Mouse (Mus musculus): ENCODE data around the gene Vti1a. TPM values are rescaled to one million over a fixed set of nuclear protein-coding genes. Genes with fewer than 3 reads are reported as not detected.
A peak's percentile ranks its signal among the peaks of the same experiment; 100 is the strongest.

Vti1a gene
- polyA plus RNA-seq, 1 experiment from 2014 or later = 17.9 TPM

- DNase-seq (ENCODE audit: low spot score) (peak; percentile 42), ATAC-seq (peak; percentile 30; the same call in 1 of the 2 replicates)
- H3K4me2 ChIP-seq (replicated peaks; ENCODE audit: low read depth, low read length) = no peak overlapping the region
- H3K9me3 ChIP-seq (ENCODE audit: low read length) = no peaks in the 10 kb centered on the region
- H3K9ac ChIP-seq (replicated peaks; ENCODE audit: low read depth) = no peak overlapping the region
- WGBS = 72% methylated on average over 25 of the region's 25 CpGs
- no peak overlapping the region for H3K27ac ChIP-seq (ENCODE audit: low read length)
- H3K36me3 ChIP-seq (ENCODE audit: insufficient read depth, low read length) = no peaks in the 10 kb centered on the region
- H3K4me1 ChIP-seq (ENCODE audit: insufficient read depth, low read depth, low read length) = no peaks in the 10 kb centered on the region
- H3K4me3 ChIP-seq (ENCODE audit: low read depth, low read length) = no peak overlapping the region
- TF ChIP-seq CTCF (IDR thresholded peaks at IDR 0.05) (no peak), EP300 (IDR thresholded peaks at IDR 0.05) (no peak)
- no peaks in the 10 kb centered on the region for H3K27me3 ChIP-seq (replicated peaks; ENCODE audit: insufficient read depth, low read length)
These were observed 261.4 kb downstream of the Vti1a start for GRCm38 (mm10) chr19:55577306-55578042.

DNA sequence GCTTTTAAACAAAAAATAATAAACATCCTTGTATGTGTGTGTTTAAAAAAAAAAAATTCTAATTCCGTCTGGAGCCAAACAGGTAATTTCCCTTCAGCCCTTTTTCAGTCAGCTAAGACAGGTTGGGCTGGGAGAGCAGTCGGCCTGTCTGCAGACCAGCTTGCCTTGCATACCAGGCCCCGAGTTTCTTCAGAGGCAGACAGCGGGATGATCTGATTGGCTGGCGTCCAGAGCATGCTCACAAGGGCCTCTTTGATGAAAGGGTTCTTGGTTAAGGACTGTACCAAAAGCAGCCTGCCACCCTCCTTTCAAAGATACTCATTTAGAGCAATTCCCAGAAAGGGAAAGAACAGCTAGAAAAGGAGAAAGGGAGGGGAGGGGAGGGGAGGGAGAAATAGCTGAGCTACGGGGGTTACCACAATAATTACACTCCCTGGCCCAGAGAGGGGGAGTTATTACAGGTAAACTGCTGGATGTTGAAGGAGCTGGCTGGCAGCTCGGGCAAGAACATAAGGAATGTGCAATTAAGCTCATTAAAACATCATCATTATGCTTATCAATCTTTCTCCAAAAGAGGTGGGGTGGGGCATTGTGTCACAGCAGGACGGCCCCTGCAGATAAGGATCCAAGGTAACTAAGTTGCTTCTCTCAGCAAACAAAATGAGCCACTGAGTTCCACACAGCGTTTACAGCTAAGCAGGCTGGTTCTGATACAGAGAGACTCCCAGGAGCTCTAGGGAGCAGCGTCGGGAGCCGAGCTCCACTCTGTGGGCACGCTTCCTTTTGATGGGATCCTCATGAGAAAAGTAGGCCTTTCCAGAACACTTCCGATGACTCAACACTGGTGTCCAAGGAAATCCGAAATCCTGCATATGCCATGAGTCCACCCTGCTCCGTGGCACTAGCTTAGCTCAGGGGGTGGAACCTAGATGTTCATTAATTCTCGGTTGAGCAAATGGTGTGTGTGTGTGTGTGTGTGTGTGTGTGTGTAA, 262.3 kb downstream of the Vti1a start:
- Histone ChIP-seq H3K9me3 (ENCODE audit: low read length) (no peaks in the 10 kb centered on the region), H3K27me3 (replicated peaks; ENCODE audit: insufficient read depth, low read length) (no peaks in the 10 kb centered on the region), H3K4me3 (ENCODE audit: low read depth, low read length) (no peak overlapping the region), H3K4me1 (ENCODE audit: insufficient read depth, low read depth, low read length) (no peaks in the 10 kb centered on the region), H3K4me2 (replicated peaks; ENCODE audit: low read depth, low read length) (no peak overlapping the region), H3K36me3 (ENCODE audit: insufficient read depth, low read length) (no peaks in the 10 kb centered on the region), H3K27ac (ENCODE audit: low read length) (no peak overlapping the region), H3K9ac (replicated peaks; ENCODE audit: low read depth) (no peak overlapping the region)
- no peak for TF ChIP-seq EP300 (IDR thresholded peaks at IDR 0.05)
- no peak for TF ChIP-seq CTCF (IDR thresholded peaks at IDR 0.05)
- 51% methylated on average over 17 of the region's 17 CpGs for WGBS
- no peak for ATAC-seq
- DNase-seq (ENCODE audit: low spot score) = peak; percentile 54

DNA sequence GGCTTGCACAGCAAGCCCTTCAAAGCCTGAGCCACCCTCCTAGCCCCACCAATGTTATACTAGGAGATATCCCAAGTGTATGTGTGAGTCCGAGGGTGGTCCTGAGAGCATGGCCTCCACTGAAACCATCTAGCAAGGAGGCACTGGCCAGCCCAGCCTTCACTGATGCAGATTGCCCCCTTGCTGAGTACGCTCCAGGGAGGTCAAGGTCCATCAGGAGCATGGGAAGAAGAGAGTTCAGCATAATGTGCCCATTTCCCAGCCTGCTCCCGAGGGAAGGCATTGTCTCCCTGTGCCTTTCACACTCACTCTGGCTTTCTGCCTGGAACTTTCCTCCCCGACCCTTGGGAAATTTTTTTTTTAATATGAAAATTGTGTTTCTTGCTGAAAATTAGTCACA, 263.2 kb downstream of the Vti1a start:
- no peak overlapping the region for H3K27ac ChIP-seq (ENCODE audit: low read length)
- H3K36me3 ChIP-seq (ENCODE audit: insufficient read depth, low read length) = no peaks in the 10 kb centered on the region
- H3K4me2 ChIP-seq (replicated peaks; ENCODE audit: low read depth, low read length) = no peak overlapping the region
- no peak for DNase-seq (ENCODE audit: low spot score)
- no peaks in the 10 kb centered on the region for H3K27me3 ChIP-seq (replicated peaks; ENCODE audit: insufficient read depth, low read length)
- no peak overlapping the region for H3K9ac ChIP-seq (replicated peaks; ENCODE audit: low read depth)
- WGBS = 87% methylated on average over 4 of the region's 4 CpGs
- no peaks in the 10 kb centered on the region for H3K9me3 ChIP-seq (ENCODE audit: low read length)
- no peaks in the 10 kb centered on the region for H3K4me1 ChIP-seq (ENCODE audit: insufficient read depth, low read depth, low read length)
- no peak overlapping the region for H3K4me3 ChIP-seq (ENCODE audit: low read depth, low read length)
- no peak for ATAC-seq
- TF ChIP-seq CTCF (IDR thresholded peaks at IDR 0.05) (no peak), EP300 (IDR thresholded peaks at IDR 0.05) (no peak)

DNA sequence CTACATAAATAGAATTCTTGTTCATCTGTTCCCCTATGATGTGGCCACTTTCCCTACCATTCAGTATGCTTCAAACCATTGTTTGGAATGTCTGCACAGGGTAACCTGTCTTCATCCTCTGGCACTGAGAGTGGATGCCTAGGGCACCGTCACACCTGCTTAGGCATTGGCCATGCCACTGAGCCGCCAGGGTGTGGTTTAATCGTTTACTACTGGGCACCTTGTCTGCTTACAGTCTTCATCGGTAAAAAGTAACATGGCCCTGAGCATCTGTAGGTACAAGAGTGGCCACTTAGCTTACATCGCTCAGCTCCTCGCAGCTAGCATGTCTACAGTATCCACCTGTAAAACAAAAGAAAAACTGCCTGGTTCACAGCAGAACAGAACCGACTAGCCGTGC, 264.1 kb downstream of the Vti1a start:
- ATAC-seq = no peak
- Histone ChIP-seq H3K9ac (replicated peaks; ENCODE audit: low read depth) (no peak overlapping the region), H3K4me2 (replicated peaks; ENCODE audit: low read depth, low read length) (no peak overlapping the region), H3K4me1 (ENCODE audit: insufficient read depth, low read depth, low read length) (no peaks in the 10 kb centered on the region), H3K36me3 (ENCODE audit: insufficient read depth, low read length) (no peaks in the 10 kb centered on the region), H3K27ac (ENCODE audit: low read length) (no peak overlapping the region), H3K9me3 (ENCODE audit: low read length) (no peaks in the 10 kb centered on the region), H3K27me3 (replicated peaks; ENCODE audit: insufficient read depth, low read length) (no peaks in the 10 kb centered on the region), H3K4me3 (ENCODE audit: low read depth, low read length) (no peak overlapping the region)
- WGBS = 86% methylated on average over 8 of the region's 8 CpGs
- TF ChIP-seq EP300 (IDR thresholded peaks at IDR 0.05) = no peak
- TF ChIP-seq CTCF (IDR thresholded peaks at IDR 0.05) = no peak
- no peak for DNase-seq (ENCODE audit: low spot score)

GRCm38 (mm10) chr19:55580667-55581066, 264.6 kb downstream of the Vti1a start:
- Histone ChIP-seq H3K4me3 (ENCODE audit: low read depth, low read length) (no peak overlapping the region), H3K27ac (ENCODE audit: low read length) (no peak overlapping the region), H3K36me3 (ENCODE audit: insufficient read depth, low read length) (no peaks in the 10 kb centered on the region), H3K9ac (replicated peaks; ENCODE audit: low read depth) (no peak overlapping the region), H3K4me2 (replicated peaks; ENCODE audit: low read depth, low read length) (no peak overlapping the region), H3K4me1 (ENCODE audit: insufficient read depth, low read depth, low read length) (no peaks in the 10 kb centered on the region), H3K27me3 (replicated peaks; ENCODE audit: insufficient read depth, low read length) (no peaks in the 10 kb centered on the region), H3K9me3 (ENCODE audit: low read length) (no peaks in the 10 kb centered on the region)
- ATAC-seq (no peak), DNase-seq (ENCODE audit: low spot score) (no peak)
- TF ChIP-seq CTCF (IDR thresholded peaks at IDR 0.05) = no peak
- no peak for TF ChIP-seq EP300 (IDR thresholded peaks at IDR 0.05)
- 83% methylated on average over 6 of the region's 6 CpGs for WGBS

DNA sequence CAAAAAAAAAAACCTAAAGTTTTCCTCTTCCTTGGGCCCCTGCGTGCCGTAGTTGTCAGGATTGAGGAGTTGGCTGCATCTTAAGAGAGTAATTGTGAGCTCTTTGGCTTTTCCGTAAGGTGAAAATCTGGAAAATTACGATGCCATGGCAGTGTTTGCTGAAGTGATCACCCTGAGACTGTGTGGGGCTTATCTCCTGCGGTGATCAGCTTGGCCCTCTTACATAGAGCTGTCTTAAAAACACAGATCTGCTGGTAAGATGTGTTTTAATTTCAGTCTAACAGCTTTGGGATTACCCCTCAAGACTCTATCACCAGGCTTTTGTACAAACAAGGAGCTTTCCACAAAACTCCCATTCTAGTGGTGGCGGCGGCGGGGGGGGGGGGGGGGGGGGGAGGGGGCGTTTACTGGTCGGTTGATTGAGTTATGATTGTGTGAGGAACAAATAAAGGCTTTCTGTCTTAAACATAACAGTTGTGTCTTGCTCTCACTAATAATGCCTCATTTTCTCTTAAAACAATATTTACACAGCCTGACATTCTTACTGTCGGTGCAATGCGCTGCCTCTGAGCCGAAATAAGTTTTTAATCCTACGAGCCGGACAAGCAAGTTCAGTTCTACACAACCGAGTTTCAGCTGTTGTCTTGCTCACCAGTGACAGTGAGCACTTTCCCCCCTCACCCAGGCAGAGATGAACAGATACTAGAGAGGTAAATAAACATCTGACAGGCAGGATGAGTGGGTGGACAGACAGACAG, 267.0 kb downstream of the Vti1a start:
- WGBS = 40% methylated on average over 13 of the region's 16 CpGs
- no peak overlapping the region for H3K9ac ChIP-seq (replicated peaks; ENCODE audit: low read depth)
- no peak overlapping the region for H3K4me3 ChIP-seq (ENCODE audit: low read depth, low read length)
- no peak for TF ChIP-seq CTCF (IDR thresholded peaks at IDR 0.05)
- no peak for TF ChIP-seq EP300 (IDR thresholded peaks at IDR 0.05)
- H3K4me1 ChIP-seq (ENCODE audit: insufficient read depth, low read depth, low read length) = no peaks in the 10 kb centered on the region
- no peaks in the 10 kb centered on the region for H3K27me3 ChIP-seq (replicated peaks; ENCODE audit: insufficient read depth, low read length)
- H3K36me3 ChIP-seq (ENCODE audit: insufficient read depth, low read length) = no peaks in the 10 kb centered on the region
- H3K9me3 ChIP-seq (ENCODE audit: low read length) = no peaks in the 10 kb centered on the region
- DNase-seq (ENCODE audit: low spot score) = no peak
- no peak overlapping the region for H3K27ac ChIP-seq (ENCODE audit: low read length)
- no peak overlapping the region for H3K4me2 ChIP-seq (replicated peaks; ENCODE audit: low read depth, low read length)
- no peak for ATAC-seq

Measured in lung, postnatal 0 days (tissue).